Mouse (Mus musculus) midbrain, embryonic 15.5 days (tissue): ENCODE measurements around the gene Gm20388. TPM values are rescaled to one million over a fixed set of nuclear protein-coding genes. Genes with fewer than 3 reads are reported as not detected.

Source experiments
- ATAC-seq: fragments of 200-750 bp; cut with Nextera tagmentation; replicated peaks from 2 replicates; pipeline ENCODE4 v1.8.0; 2017; ENCODE audit warnings: moderate TSS enrichment
- H3K27ac ChIP-seq: fragments of 300-500 bp; sonication (generic); 2 replicates; pipeline ENCODE4 v1.5.1; 2015; ENCODE audit warnings: mild to moderate bottlenecking, inconsistent platforms
- H3K27me3 ChIP-seq: fragments of 300-500 bp; sonication (generic); replicated peaks from 2 replicates; pipeline ENCODE4 v1.6.1; 2015; ENCODE audit warnings: inconsistent platforms
- H3K36me3 ChIP-seq: fragments of 300-500 bp; sonication (generic); replicated peaks from 2 replicates; pipeline ENCODE4 v1.6.1; 2015; ENCODE audit warnings: inconsistent platforms
- H3K4me1 ChIP-seq: fragments of 300-500 bp; sonication (generic); 2 replicates; pipeline ENCODE4 v1.6.1; 2015; ENCODE audit warnings: inconsistent platforms
- H3K4me2 ChIP-seq: fragments of 300-500 bp; sonication (generic); 2 replicates; pipeline ENCODE4 v1.6.1; 2015; ENCODE audit warnings: inconsistent platforms, mild to moderate bottlenecking, moderate library complexity
- H3K4me3 ChIP-seq: fragments of 300-500 bp; sonication (generic); 2 replicates; pipeline ENCODE4 v1.5.1; 2015; ENCODE audit warnings: mild to moderate bottlenecking, inconsistent platforms
- H3K9ac ChIP-seq: fragments of 300-500 bp; sonication (generic); 2 replicates; pipeline ENCODE4 v1.6.1; 2015; ENCODE audit warnings: mild to moderate bottlenecking, inconsistent platforms
- H3K9me3 ChIP-seq: fragments of 300-500 bp; sonication (generic); 2 replicates; pipeline ENCODE4 v1.6.1; 2016; ENCODE audit warnings: inconsistent platforms
- WGBS: fragments of 180-500 bp; shearing (Covaris S2); methylation state at CpG from one replicate; pipeline ENCODE4 v1.1.7; 2015; ENCODE audit warnings: mixed read lengths; 5-methylcytosine and 5-hydroxymethylcytosine counted together
- polyA plus RNA-seq: library from polyadenylated mRNA; unstranded; fragments of >200 nt; fragmentation: Nextera tagmentation; extraction: Ambion mirVana; gene quantifications from 2 replicates; pipeline ENCODE4 v1.2.1, GENCODE M21; 2015

Gene Gm20388
- polyA plus RNA-seq, 1 experiment from 2014 or later = 5.6 TPM

GRCm38 (mm10) chr8:119897933-119898332, 12.7 kb upstream of the Gm20388 start:
- no peak overlapping the region for H3K4me2 ChIP-seq
- 32% methylated on average over 13 of the region's 13 CpGs for WGBS
- ATAC-seq = no peak

GRCm38 (mm10) chr8:119901349-119901748, 9.3 kb upstream of the Gm20388 start:
- no peaks in the 10 kb centered on the region for H3K9me3 ChIP-seq
- ATAC-seq = no peak
- 84% methylated on average over 3 of the region's 3 CpGs for WGBS
- H3K4me1 ChIP-seq = no peaks in the 10 kb centered on the region
- H3K27me3 ChIP-seq = peaks cover 18% of the 10 kb centered on the region
- no peak overlapping the region for H3K27ac ChIP-seq
- H3K4me2 ChIP-seq = no peak overlapping the region
- H3K36me3 ChIP-seq = no peaks in the 10 kb centered on the region
- no peak overlapping the region for H3K4me3 ChIP-seq
- no peak overlapping the region for H3K9ac ChIP-seq

More at GRCm38 (mm10) chr8:119897933-119898332, 12.7 kb upstream of the Gm20388 start:
- H3K36me3 ChIP-seq = no peaks in the 10 kb centered on the region
- no peak overlapping the region for H3K27ac ChIP-seq
- H3K4me1 ChIP-seq = no peaks in the 10 kb centered on the region
- no peaks in the 10 kb centered on the region for H3K9me3 ChIP-seq
- H3K9ac ChIP-seq = no peak overlapping the region
- H3K27me3 ChIP-seq = peaks cover 18% of the 10 kb centered on the region
- H3K4me3 ChIP-seq = no peak overlapping the region

GRCm38 (mm10) chr8:119901952-119902351, 8.7 kb upstream of the Gm20388 start:
- Histone ChIP-seq H3K4me3 (no peak overlapping the region), H3K9me3 (no peaks in the 10 kb centered on the region), H3K27me3 (peaks cover 17% of the 10 kb centered on the region), H3K27ac (no peak overlapping the region), H3K9ac (no peak overlapping the region), H3K36me3 (no peaks in the 10 kb centered on the region), H3K4me2 (no peak overlapping the region), H3K4me1 (no peaks in the 10 kb centered on the region)
- ATAC-seq = no peak
- WGBS = 81% methylated on average over 8 of the region's 8 CpGs

GRCm38 (mm10) chr8:119904323-119904911, 6.2 kb upstream of the Gm20388 start:
- ATAC-seq = no peak
- no peak overlapping the region for H3K9ac ChIP-seq
- no peak overlapping the region for H3K4me2 ChIP-seq
- H3K4me3 ChIP-seq = no peak overlapping the region
- no peaks in the 10 kb centered on the region; the same call in 1 of the 2 replicates for H3K27me3 ChIP-seq
- no peak overlapping the region for H3K27ac ChIP-seq
- no peaks in the 10 kb centered on the region for H3K36me3 ChIP-seq
- 64% methylated on average over 12 of the region's 12 CpGs for WGBS
- no peaks in the 10 kb centered on the region for H3K4me1 ChIP-seq
- H3K9me3 ChIP-seq = no peaks in the 10 kb centered on the region

- H3K27me3 ChIP-seq = no peaks in the 10 kb centered on the region
- peak within 1 kb of the TSS; percentile 97 for H3K27ac ChIP-seq
- ATAC-seq = peak; percentile 34
- no peaks in the 10 kb centered on the region for H3K36me3 ChIP-seq
- peak within 1 kb of the TSS; percentile 69 for H3K4me2 ChIP-seq
- peaks cover 38% of the 10 kb centered on the region for H3K4me1 ChIP-seq
- peak within 1 kb of the TSS; percentile 84 for H3K4me3 ChIP-seq
- H3K9ac ChIP-seq = peak within 1 kb of the TSS; percentile 95
- H3K9me3 ChIP-seq = no peaks in the 10 kb centered on the region
- 23% methylated on average over 13 of the region's 13 CpGs for WGBS
These were observed 596 bp upstream of the Gm20388 start, which contains the start of gene Usp10 for GRCm38 (mm10) chr8:119909944-119910546. Gene Usp10 (plus strand): TSS chr8:119910360.

DNA sequence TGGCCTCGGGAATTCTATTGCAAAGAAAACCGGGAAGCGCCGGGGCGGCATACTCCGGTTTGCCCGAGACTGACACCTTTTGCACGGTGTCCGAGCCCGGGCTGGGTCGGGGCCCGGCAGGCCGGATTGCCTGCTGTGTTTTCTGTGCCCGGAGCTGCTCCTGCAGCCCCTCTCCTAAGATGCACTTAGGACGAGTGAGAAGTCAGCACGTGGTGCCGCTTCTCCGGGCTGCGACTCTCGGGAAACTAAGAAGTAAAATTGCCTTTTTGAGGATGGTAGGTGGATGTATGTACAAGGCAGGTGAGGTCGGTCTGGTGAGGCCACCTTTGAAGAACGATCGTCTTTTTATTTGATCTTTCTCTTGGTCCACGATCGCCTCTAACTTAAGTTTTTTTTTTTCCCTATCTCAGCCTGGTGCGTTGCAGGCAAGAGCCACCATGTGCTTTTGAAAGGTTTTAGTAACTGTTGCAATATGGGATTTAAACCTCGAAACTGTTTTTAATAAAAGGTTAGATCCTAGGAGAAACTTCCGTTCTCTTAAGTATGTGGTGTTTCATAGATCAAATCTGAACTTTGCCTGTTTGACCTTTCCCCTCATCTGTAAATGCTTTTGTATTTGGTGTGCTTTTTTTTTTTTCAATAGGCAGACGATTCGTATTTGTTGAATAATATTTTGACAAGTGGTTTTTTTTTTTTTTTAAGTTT, 769 bp downstream of the Gm20388 start:
- no peaks in the 10 kb centered on the region for H3K36me3 ChIP-seq
- peaks cover 46% of the 10 kb centered on the region for H3K4me1 ChIP-seq
- H3K4me2 ChIP-seq = peak overlapping the region; percentile 69
- H3K4me3 ChIP-seq = peak overlapping the region; percentile 84
- H3K9ac ChIP-seq = peak overlapping the region; percentile 95
- peak overlapping the region; percentile 97 for H3K27ac ChIP-seq
- under 1% methylated on average over 30 of the region's 30 CpGs for WGBS
- no peaks in the 10 kb centered on the region for H3K27me3 ChIP-seq
- no peaks in the 10 kb centered on the region for H3K9me3 ChIP-seq
- peak; percentile 75 for ATAC-seq

- H3K4me1 ChIP-seq = peaks cover 52% of the 10 kb centered on the region
- H3K9ac ChIP-seq = peak overlapping the region; percentile 95
- 40% methylated on average over 6 of the region's 6 CpGs for WGBS
- ATAC-seq = no peak
- H3K9me3 ChIP-seq = no peaks in the 10 kb centered on the region
- H3K27me3 ChIP-seq = no peaks in the 10 kb centered on the region
- no peak overlapping the region for H3K27ac ChIP-seq
- no peaks in the 10 kb centered on the region for H3K36me3 ChIP-seq
- peak overlapping the region; percentile 69 for H3K4me2 ChIP-seq
- peak overlapping the region; percentile 84; the same call in 1 of the 2 replicates for H3K4me3 ChIP-seq
These were observed 2.0 kb downstream of the Gm20388 start for GRCm38 (mm10) chr8:119912643-119913042.

DNA sequence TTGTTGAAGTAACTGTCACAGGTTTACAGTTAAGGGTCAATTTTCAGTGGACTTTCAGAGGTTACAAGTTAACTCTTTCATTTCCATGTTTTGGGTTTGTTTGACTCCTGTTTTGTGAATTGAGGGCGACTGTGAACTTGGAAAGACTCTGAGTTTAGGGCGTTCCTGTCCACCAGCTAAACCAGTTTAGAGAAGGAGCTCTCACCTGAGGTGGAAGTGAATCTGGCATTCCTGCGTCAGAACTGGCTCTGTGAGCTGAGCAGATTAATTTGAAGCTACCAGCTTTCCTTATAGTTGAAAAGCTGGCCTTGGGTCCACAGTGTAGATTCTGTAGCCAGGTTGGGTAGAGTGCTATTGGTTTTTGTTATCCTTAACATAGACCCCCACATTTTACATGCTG, 2.5 kb downstream of the Gm20388 start:
- H3K9ac ChIP-seq = no peak overlapping the region
- H3K27me3 ChIP-seq = no peaks in the 10 kb centered on the region
- H3K36me3 ChIP-seq = no peaks in the 10 kb centered on the region
- H3K4me2 ChIP-seq = peak overlapping the region; percentile 69
- H3K9me3 ChIP-seq = no peaks in the 10 kb centered on the region
- no peak overlapping the region for H3K27ac ChIP-seq
- WGBS = 72% methylated on average over 3 of the region's 3 CpGs
- no peak overlapping the region for H3K4me3 ChIP-seq
- no peak for ATAC-seq
- peaks cover 52% of the 10 kb centered on the region for H3K4me1 ChIP-seq

GRCm38 (mm10) chr8:119914161-119914560, 3.5 kb downstream of the Gm20388 start:
- ATAC-seq = no peak
- H3K4me2 ChIP-seq = no peak overlapping the region
- H3K4me1 ChIP-seq = peaks cover 52% of the 10 kb centered on the region

DNA sequence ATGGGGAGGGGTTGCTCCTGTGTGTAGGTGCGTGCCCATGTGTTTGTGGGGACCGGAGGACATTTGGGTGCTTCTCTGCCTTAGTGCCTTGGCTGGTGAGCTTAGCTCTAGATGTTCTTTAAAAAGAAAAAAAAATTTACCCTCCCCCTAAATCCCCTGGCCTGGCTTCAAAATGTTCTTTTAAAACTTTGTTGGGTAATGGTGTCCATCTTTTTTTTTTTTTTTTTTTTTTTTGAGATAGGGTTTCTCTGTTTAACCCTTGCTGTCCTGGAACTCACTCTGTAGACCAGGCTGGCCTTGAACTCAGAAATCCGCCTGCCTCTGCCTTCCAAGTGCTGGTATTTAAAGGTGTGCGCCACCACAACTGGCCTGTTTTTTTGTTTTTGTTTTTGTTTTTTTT, 4.7 kb downstream of the Gm20388 start:
- Histone ChIP-seq H3K27me3 (no peaks in the 10 kb centered on the region), H3K9ac (no peak overlapping the region), H3K4me3 (no peak overlapping the region), H3K4me1 (peaks cover 47% of the 10 kb centered on the region), H3K36me3 (no peaks in the 10 kb centered on the region), H3K4me2 (no peak overlapping the region), H3K9me3 (no peaks in the 10 kb centered on the region), H3K27ac (no peak overlapping the region)
- WGBS = 95% methylated on average over 4 of the region's 4 CpGs
- ATAC-seq = no peak

More at GRCm38 (mm10) chr8:119914161-119914560, 3.5 kb downstream of the Gm20388 start:
- Histone ChIP-seq H3K9ac (no peak overlapping the region), H3K36me3 (no peaks in the 10 kb centered on the region), H3K27ac (no peak overlapping the region), H3K4me3 (no peak overlapping the region), H3K9me3 (no peaks in the 10 kb centered on the region), H3K27me3 (no peaks in the 10 kb centered on the region)
- WGBS = 43% methylated on average over 2 of the region's 2 CpGs

DNA sequence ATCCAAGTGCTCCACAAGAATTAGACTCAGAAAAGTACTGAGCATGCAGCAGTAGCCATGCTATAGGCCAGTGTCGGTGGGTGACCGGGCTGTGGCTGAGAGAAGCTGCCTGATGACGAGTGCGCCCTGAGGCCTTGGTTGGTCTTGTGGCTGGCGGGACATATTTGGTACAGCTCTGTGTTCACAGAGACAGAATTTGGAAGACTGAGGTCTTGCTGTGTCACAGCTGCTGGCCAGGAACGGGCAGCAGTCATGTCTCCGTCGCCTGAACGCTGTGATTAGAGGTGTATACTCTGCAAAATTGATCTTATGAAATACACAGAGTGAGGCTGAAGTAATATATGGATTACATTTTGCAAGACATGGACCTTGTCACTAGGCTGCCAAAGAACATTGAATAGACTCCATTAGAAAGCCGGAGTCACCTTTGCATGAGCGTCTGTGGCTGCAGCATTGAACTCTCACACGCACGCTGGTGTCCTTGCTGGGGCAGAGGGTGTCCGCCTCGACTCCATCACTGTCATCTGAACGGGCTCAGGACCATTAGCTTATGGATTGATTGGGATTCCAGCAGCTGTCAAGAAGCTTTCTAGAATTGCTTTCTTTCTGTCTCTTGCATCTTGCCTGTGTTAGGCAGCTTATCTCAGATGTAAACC, 5.7 kb downstream of the Gm20388 start:
- peaks cover 47% of the 10 kb centered on the region for H3K4me1 ChIP-seq
- no peaks in the 10 kb centered on the region for H3K36me3 ChIP-seq
- H3K4me3 ChIP-seq = no peak overlapping the region
- no peak overlapping the region for H3K4me2 ChIP-seq
- no peak for ATAC-seq
- H3K27me3 ChIP-seq = no peaks in the 10 kb centered on the region
- no peak overlapping the region for H3K9ac ChIP-seq
- 78% methylated on average over 16 of the region's 16 CpGs for WGBS
- no peaks in the 10 kb centered on the region for H3K9me3 ChIP-seq
- no peak overlapping the region for H3K27ac ChIP-seq

- ATAC-seq = no peak
- Histone ChIP-seq H3K4me3 (no peak overlapping the region), H3K9ac (no peak overlapping the region), H3K27me3 (no peaks in the 10 kb centered on the region), H3K4me1 (peaks cover 46% of the 10 kb centered on the region), H3K27ac (no peak overlapping the region), H3K36me3 (no peaks in the 10 kb centered on the region), H3K9me3 (no peaks in the 10 kb centered on the region), H3K4me2 (no peak overlapping the region)
- WGBS = 98% methylated on average over 3 of the region's 3 CpGs
These were observed 6.8 kb downstream of the Gm20388 start for GRCm38 (mm10) chr8:119917415-119917814.
